Mouse (Mus musculus) cerebellum, postnatal 10 days (tissue): ENCODE results near the gene Stat6.
A peak's percentile ranks its signal among the peaks of the same experiment; 100 is the strongest.
"Not testable (repeated sequence)": the region's sequence is repeated elsewhere in the genome, so short reads cannot be mapped to it uniquely, and the experiment has no call there.

ENCODE experiments used
- DNase-seq, 2 experiments: peaks; one replicate each; pipeline ENCODE4 v3.0.0; 2021; ENCODE audit warnings: mixed read lengths in 2 of 2

Stat6 gene

DNA sequence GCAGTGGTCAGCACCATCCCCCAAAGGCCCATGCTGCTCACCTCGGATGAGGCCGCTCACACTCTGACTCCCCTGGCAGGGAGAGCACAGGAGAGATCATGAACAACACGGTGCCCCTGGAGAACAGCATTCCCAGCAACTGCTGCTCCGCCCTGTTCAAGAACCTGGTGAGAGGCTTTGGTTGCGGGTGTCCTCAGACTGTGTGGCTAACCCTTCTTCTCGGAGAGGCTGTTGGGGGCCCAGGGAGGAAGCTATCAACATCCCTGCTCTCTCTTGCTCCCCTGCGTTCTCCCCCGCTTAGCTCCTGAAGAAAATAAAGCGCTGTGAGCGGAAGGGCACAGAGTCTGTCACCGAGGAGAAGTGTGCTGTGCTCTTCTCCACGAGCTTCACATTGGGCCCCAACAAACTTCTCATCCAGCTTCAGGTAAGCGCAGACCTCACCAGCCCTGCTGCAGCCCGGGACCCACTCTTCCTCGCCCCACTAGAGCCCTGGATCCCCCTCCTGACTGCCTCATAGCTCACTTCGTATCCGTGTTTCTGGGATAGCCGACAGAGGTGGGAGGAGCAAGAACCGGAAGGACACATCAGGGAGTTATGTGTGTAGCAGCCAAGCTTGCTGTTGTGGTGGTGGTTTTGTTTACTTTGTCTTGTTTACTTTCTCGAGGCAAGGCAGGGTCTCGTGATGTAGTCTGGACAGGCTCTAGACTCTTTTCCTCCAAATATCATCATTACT is 10.3 kb downstream of the Stat6 start:
- no peak for DNase-seq

DNA sequence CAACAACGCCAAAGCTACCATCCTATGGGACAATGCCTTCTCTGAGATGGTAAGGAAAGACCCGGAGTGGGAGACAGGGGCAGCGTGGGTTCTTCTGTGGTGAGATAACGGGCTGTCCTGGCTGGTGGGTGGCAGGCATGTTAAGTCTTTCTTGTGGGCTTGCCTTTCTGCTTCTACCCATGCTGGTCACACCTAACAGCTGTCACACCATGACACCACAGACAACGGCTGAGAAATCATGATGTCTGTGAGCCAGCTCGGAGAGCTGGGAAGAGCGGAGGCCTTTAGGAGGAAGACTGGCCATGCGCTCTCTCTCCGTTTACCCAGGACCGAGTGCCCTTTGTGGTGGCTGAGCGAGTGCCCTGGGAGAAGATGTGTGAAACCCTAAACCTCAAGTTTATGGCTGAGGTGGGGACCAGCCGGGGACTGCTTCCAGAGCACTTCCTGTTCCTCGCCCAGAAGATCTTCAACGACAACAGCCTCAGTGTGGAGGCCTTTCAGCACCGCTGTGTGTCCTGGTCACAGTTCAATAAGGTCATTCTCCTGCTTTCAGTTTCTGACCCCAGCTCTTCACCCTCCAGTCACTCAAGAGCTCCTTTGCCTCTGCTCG is 12.3 kb downstream of the Stat6 start:
- DNase-seq, result no peak

GRCm38 (mm10) chr10:127657617-127658016 is 14.8 kb downstream of the Stat6 start:
- not testable (repeated sequence) for DNase-seq

- DNase-seq, result no peak
Measured at GRCm38 (mm10) chr10:127658076-127658475, 15.3 kb downstream of the Stat6 start.

- no peak for DNase-seq
Measured at GRCm38 (mm10) chr10:127659551-127659950, 16.8 kb downstream of the Stat6 start.

GRCm38 (mm10) chr10:127661291-127661914 is 18.6 kb downstream of the Stat6 start:
- DNase-seq, result peak in 1 of 2 experiments; percentile 32

GRCm38 (mm10) chr10:127661915-127662663 is 19.3 kb downstream of the Stat6 start:
- peak; percentile 65 to 67 for DNase-seq

GRCm38 (mm10) chr10:127662666-127663253 is 20.0 kb downstream of the Stat6 start:
- peak; percentile 60 to 69 for DNase-seq

GRCm38 (mm10) chr10:127663590-127663989 is 20.8 kb downstream of the Stat6 start:
- DNase-seq, result no peak

GRCm38 (mm10) chr10:127664166-127664565 is 21.4 kb downstream of the Stat6 start:
- no peak for DNase-seq

DNA sequence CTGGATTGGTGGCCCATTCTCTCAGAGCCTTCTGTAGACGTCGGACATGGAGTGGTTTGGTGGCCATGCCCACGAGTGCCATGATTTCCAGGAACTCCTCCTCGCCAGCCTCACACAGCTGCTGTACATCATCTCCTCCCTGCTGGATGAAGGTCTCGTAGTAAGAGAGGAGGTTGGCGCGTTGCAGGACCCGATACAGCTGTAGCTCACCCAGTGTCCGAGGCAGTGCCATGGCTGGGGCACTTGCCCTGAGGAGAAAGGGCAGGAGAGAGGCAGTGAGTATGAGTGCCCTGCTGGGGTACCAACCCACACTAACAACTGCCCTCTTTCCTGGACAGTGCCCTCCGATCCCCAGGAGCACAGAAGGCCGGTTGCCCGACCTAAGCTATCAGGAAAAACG is 22.1 kb downstream of the Stat6 start:
- DNase-seq, result no peak

DNA sequence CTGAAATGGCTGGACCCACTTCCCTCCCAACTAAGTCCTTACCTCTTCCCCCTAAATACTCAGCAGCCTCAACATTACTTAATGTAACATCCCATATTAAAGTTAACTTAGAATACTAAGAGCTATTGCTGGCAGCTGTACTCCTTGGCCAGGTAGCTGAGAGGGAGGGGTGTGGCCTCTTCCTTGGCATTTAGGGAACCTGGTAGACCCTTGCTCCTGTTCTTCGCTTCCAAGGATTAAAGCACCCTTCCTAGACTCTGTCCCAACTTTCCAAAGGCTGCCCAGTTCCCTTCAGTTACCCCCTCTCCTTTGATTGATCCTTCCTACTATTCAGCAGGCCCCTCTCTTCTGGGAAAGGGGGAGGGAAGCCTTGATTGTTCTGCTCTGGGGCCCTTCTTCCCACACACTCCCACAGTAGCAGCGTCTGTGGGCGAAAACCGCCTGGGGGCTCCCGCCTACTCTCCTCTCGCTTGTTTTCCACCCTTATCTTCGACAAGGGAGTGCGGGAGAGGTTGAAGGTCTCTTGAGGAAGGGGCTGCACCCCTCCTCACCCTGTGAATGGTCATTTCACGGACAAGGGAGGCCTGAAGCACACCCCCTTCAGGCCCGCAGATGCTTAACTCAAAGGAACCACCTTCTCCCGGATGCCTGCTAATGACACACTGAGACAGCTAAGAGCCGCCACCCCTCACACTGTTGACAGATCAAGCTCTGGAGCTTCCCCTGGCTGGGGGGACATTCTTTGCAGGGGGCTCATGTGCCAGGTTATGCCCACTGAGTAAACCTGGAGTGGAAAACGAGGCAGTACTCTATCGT is 22.8 kb downstream of the Stat6 start:
- no peak for DNase-seq

DNA sequence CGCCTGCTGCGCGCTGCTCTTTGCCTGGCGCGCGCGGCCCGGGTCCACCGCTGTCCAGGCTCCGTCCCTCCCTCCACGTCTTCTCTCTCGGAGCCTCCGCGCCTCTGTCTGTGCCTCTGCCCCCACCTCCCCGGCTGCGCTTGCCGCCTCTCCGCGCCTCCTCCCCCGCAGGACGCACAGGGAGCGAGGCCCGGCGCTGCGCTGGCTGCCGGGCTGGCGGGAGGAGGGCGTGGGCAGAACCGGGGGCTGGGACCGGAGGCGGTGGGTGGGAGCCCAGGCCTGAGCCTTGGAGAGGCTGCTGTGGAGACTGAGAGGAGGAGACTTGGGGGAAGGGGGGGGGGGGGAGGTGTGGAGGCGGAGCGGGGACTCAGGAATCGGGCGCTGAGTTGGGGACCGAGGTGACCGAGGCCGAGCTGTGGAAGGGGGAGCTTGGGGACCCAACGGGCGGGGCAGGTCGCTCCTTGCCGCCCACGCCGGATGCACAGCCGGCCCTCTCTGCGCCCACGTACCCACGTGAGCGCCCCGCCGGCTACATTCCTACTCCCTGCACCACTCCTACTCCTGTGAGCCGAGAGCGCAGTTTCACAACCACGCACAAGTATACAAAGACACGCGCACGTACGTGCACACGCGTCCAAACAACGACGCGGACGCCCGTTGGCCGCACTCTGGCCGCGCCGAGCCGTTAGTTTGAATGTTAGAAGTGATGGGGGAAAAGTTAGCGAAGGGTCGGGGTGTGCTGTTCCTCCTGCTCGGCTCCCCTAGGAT is 23.9 kb downstream of the Stat6 start, which contains the start of gene Nemp1:
Gene Nemp1 (plus strand): TSS at position 401 of the 768 bp plus-strand sequence.
- DNase-seq, result peak; percentile 64 to 70

DNA sequence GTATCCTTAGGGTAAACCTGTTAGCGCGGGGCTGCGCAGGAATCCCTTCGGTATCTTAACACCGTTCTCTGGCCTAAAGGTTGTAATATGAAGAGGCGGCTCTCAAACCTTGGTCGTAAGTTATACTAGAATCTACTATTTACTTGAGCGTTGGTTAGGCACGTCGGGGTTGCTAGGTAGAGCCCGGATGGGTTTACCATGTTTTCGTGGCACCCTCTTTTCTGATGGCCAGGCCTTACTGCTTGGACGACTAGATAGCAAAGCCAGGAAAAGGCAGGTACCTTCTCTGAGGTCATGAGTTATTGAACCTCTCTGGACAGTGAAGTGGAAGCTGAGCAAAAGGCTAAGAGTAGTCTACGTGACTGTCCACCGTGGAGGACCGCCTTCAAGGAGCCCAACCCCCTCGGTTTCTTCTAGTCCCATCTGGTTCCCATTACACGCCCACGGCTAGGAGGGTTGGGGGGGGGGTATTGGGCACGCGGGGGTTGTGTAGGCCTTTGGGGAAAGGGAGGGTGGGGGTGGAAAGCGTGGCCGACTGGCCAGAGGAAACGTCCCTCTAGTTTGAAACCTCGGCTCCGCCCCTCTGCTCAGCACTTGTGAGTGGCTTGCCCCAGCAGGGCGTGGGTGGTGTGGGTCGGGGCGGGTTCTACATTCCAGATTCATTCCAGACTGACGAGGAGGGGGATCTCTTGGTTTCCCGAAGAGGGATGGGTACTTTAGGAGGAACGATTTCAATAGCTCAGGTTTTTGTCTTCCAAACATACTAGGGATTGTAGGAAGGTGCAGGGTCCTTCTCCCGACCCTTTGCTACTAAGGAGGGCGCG is 24.7 kb downstream of the Stat6 start:
- DNase-seq, result peak; percentile 62

- DNase-seq, result peak; percentile 69 to 72
Measured at GRCm38 (mm10) chr10:127668093-127669050, 25.6 kb downstream of the Stat6 start, which contains the start of gene Nab2. Gene Nab2, minus strand, starts transcription at chr10:127668568.

DNA sequence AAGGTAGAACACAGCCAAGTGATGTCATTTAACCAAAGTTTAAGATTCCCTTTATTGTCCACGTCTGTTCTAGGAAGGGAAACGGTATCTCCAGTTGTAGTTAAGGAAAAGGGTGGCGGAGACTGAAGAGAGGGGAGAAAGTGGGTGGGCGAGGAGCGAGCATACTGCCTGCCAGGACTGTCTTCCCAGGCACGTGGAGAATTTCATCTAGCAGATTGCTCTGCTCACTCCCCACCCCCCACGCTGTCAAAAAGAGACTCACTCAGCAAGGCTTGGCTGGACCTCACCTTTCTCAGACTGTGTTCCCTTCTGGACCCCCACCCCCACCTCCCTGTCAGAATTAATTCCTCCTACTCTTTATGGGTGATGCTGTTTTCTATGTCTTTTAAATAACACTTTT is 26.4 kb downstream of the Stat6 start:
- DNase-seq, result peak; percentile 72 to 77

GRCm38 (mm10) chr10:127670185-127670584 is 27.4 kb downstream of the Stat6 start:
- DNase-seq, result no peak

- DNase-seq, result peak; percentile 42 to 57
Measured at GRCm38 (mm10) chr10:127671276-127671675, 28.5 kb downstream of the Stat6 start.
